Mouse (Mus musculus) testis, adult 2 months (tissue): ENCODE results near the gene Slc36a1.

ENCODE experiments used
- CTCF ChIP-seq: fragments of 200-500 bp; IDR thresholded peaks from 2 replicates; pipeline ENCODE4 v1.5.1; 2012; ENCODE audit warnings: low read depth, mild to moderate bottlenecking, inconsistent platforms, low read length, moderate library complexity; ENCODE audit not compliant: control insufficient read depth, insufficient read depth, insufficient replicate concordance
- POLR2A ChIP-seq: fragments of 200-500 bp; IDR thresholded peaks from 2 replicates; pipeline ENCODE4 v1.6.1; 2012; ENCODE audit warnings: low read depth, mild to moderate bottlenecking, inconsistent platforms, low read length, moderate library complexity; ENCODE audit not compliant: control insufficient read depth

GRCm38 (mm10) chr11:55208001-55208690 lies 4.0 kb downstream of the Slc36a1 start:
- TF ChIP-seq CTCF: no peak
- TF ChIP-seq POLR2A: no peak
